Mouse (Mus musculus) cerebellum, postnatal 36 days (tissue): ENCODE measurements around the gene Rftn1.

Experiments
- DNase-seq, 2 experiments: peaks; one replicate each; pipeline ENCODE4 v3.0.0; 2021 to 2022; ENCODE audit warnings: mixed read lengths in 2 of 2

The Rftn1 gene

GRCm38 (mm10) chr17:49975481-49975880 lies 215.0 kb downstream of the Rftn1 start:
- DNase-seq = no peak

GRCm38 (mm10) chr17:49974996-49975395 lies 215.5 kb downstream of the Rftn1 start:
- DNase-seq = no peak

- no peak for DNase-seq
These were observed 218.3 kb downstream of the Rftn1 start for GRCm38 (mm10) chr17:49972164-49972563.

GRCm38 (mm10) chr17:49971057-49971456 lies 219.4 kb downstream of the Rftn1 start:
- DNase-seq = no peak

GRCm38 (mm10) chr17:49968467-49969207 lies 221.8 kb downstream of the Rftn1 start:
- peak; percentile 71 to 77 for DNase-seq

- DNase-seq = no peak
These were observed 224.4 kb downstream of the Rftn1 start for GRCm38 (mm10) chr17:49965846-49966762.

GRCm38 (mm10) chr17:49965035-49965434 lies 225.4 kb downstream of the Rftn1 start:
- no peak for DNase-seq

- DNase-seq = no peak
These were observed 226.0 kb downstream of the Rftn1 start for GRCm38 (mm10) chr17:49964471-49964870.

GRCm38 (mm10) chr17:49959021-49959420 lies 231.5 kb downstream of the Rftn1 start:
- DNase-seq = no peak

- peak; percentile 14 to 26 for DNase-seq
These were observed 238.4 kb downstream of the Rftn1 start for GRCm38 (mm10) chr17:49951856-49952607.

- peak; percentile 74 to 86 for DNase-seq
These were observed 239.0 kb downstream of the Rftn1 start for GRCm38 (mm10) chr17:49951491-49951855.

GRCm38 (mm10) chr17:49942674-49943073 lies 247.8 kb downstream of the Rftn1 start:
- no peak for DNase-seq
